In genomic region chr16:55910208-55910793, GRCm38 (mm10) we compare ENCODE assay signal across 24 mouse cellular contexts. TPM values are rescaled to one million over a fixed set of nuclear protein-coding genes. Genes with fewer than 3 reads are reported as not detected.
DNase-seq lines count a peak whose midpoint lies in the region; ATAC-seq lines count a peak whose summit lies in the region.
"Had no signal": no experiment of that assay in that cellular context is flagged by ENCODE, and none has a peak within 500 bp of the region (broad histone marks: within the 10 kb centered on the region; RNA-seq: fewer than 3 reads in every experiment).

No protein-coding gene starts in this region.

- no peak overlapping the region for H3K9ac ChIP-seq in forebrain, embryonic 15.5 days (replicated peaks)
- no peak overlapping the region for H3K9ac ChIP-seq in liver, embryonic 12.5 days
- H3K9ac ChIP-seq: forebrain, embryonic 12.5 days; intestine, embryonic 15.5 days had no signal

- no peaks in the 10 kb centered on the region for H3K4me1 ChIP-seq in forebrain, embryonic 15.5 days
- H3K4me1 ChIP-seq in forebrain, embryonic 10.5 days: no peaks in the 10 kb centered on the region
- no peaks in the 10 kb centered on the region for H3K4me1 ChIP-seq in liver, embryonic 12.5 days
- H3K4me1 ChIP-seq: forebrain, embryonic 12.5 days; intestine, embryonic 15.5 days; limb, embryonic 10.5 days had no signal

- peak; percentile 58; the same call in 1 of the 2 replicates for ATAC-seq in forebrain, embryonic 15.5 days (replicated peaks)
- 0 out of 2 replicates have a peak, but pooled peaks have one; percentile 35 for ATAC-seq in liver, embryonic 12.5 days
- ATAC-seq: CD4-positive, CD25-positive, alpha-beta regulatory T cell, adult 4 months; intestine, embryonic 15.5 days; Patski had no signal

- WGBS in forebrain, embryonic 15.5 days: 92% methylated on average over 10 of the region's 10 CpGs
- 90% methylated on average over 10 of the region's 10 CpGs for WGBS in forebrain, embryonic 10.5 days
- WGBS in liver, embryonic 12.5 days (ENCODE audit: insufficient replicate concordance): 86% methylated on average over 10 of the region's 10 CpGs

- no peak for DNase-seq in forebrain, embryonic 10.5 days (ENCODE audit: extremely low spot score, low spot score)
- DNase-seq in liver: no peak
- peak; percentile 55 for DNase-seq in kidney, adult 18-20 months
- peak; percentile 56 for DNase-seq in kidney, postnatal 10 days
- DNase-seq in lung, postnatal 10 days: no peak
- no peak for DNase-seq in urinary bladder, postnatal 4 days (ENCODE audit: low spot score in 2 of 2)
- DNase-seq: adrenal gland, postnatal 14 days; cerebellum, adult 11 months; cerebellum, postnatal 10 days; gastrocnemius, postnatal 10 days; heart, adult 18-20 months; lung, adult 2 months; lung, postnatal 36 days; retina, postnatal 1 day; right cerebral cortex, postnatal 4 days; thymus, adult 2 months had no signal

- no peaks in the 10 kb centered on the region for H3K9me3 ChIP-seq in forebrain, embryonic 15.5 days
- H3K9me3 ChIP-seq in forebrain, embryonic 10.5 days: no peaks in the 10 kb centered on the region
- H3K9me3 ChIP-seq in liver, embryonic 12.5 days (replicated peaks): no peaks in the 10 kb centered on the region
- H3K9me3 ChIP-seq: forebrain, embryonic 12.5 days; intestine, embryonic 15.5 days; limb, embryonic 10.5 days had no signal

- H3K36me3 ChIP-seq in forebrain, embryonic 15.5 days: peaks cover 51% of the 10 kb centered on the region
- H3K36me3 ChIP-seq in forebrain, embryonic 10.5 days (replicated peaks): peaks cover 96% of the 10 kb centered on the region
- peaks cover 43% of the 10 kb centered on the region for H3K36me3 ChIP-seq in liver, embryonic 12.5 days

- no peak overlapping the region for H3K4me2 ChIP-seq in forebrain, embryonic 15.5 days (replicated peaks)
- H3K4me2 ChIP-seq in liver, embryonic 12.5 days: no peak overlapping the region
- H3K4me2 ChIP-seq: forebrain, embryonic 12.5 days; intestine, embryonic 15.5 days; liver, embryonic 11.5 days had no signal

- no peak overlapping the region for H3K27ac ChIP-seq in forebrain, embryonic 15.5 days (replicated peaks)
- no peak overlapping the region for H3K27ac ChIP-seq in forebrain, embryonic 10.5 days
- H3K27ac ChIP-seq in liver, embryonic 12.5 days: no peak overlapping the region
- H3K27ac ChIP-seq: forebrain, embryonic 12.5 days; intestine, embryonic 15.5 days; limb, embryonic 10.5 days had no signal

- no peak overlapping the region for H3K4me3 ChIP-seq in forebrain, embryonic 15.5 days
- no peak overlapping the region for H3K4me3 ChIP-seq in forebrain, embryonic 10.5 days
- no peak overlapping the region for H3K4me3 ChIP-seq in liver, embryonic 12.5 days
- H3K4me3 ChIP-seq: forebrain, embryonic 12.5 days; intestine, embryonic 15.5 days; limb, embryonic 10.5 days had no signal

- H3K27me3 ChIP-seq in forebrain, embryonic 15.5 days: no peaks in the 10 kb centered on the region
- H3K27me3 ChIP-seq in forebrain, embryonic 10.5 days (ENCODE audit: poor library complexity, severe bottlenecking): no peaks in the 10 kb centered on the region
- H3K27me3 ChIP-seq in liver, embryonic 12.5 days (replicated peaks): no peaks in the 10 kb centered on the region
- H3K27me3 ChIP-seq: forebrain, embryonic 12.5 days; intestine, embryonic 15.5 days; Patski had no signal

RNA-seq across cellular contexts. Expression of gene Nxpe3, which starts 15.2 kb away (rescaled TPM):
- polyA plus RNA-seq in forebrain, embryonic 15.5 days (2015; fragmentation: Nextera tagmentation; extraction: Ambion mirVana): 1.3 and 1.5 TPM in 2 replicates
- polyA plus RNA-seq in forebrain, embryonic 10.5 days (2016; fragmentation: Nextera tagmentation; extraction: Ambion mirVana): 1.1 and 1.3 TPM in 2 replicates
- 0.57 and 0.71 TPM in 2 replicates for polyA plus RNA-seq in liver, embryonic 12.5 days (2016; fragmentation: Nextera tagmentation; extraction: Ambion mirVana)

RNA-seq across cellular contexts. Expression of gene Cep97, which starts 24.4 kb away (rescaled TPM):
- 16.3 and 17.8 TPM in 2 replicates for polyA plus RNA-seq in forebrain, embryonic 15.5 days (2015; fragmentation: Nextera tagmentation; extraction: Ambion mirVana)
- polyA plus RNA-seq in forebrain, embryonic 10.5 days (2016; fragmentation: Nextera tagmentation; extraction: Ambion mirVana): 17.4 and 18.3 TPM in 2 replicates
- polyA plus RNA-seq in liver, embryonic 12.5 days (2016; fragmentation: Nextera tagmentation; extraction: Ambion mirVana): 5.7 and 6.0 TPM in 2 replicates

RNA-seq across cellular contexts. Expression of gene Rpl24, which starts 55.8 kb away (rescaled TPM):
- polyA plus RNA-seq in forebrain, embryonic 15.5 days (2015; fragmentation: Nextera tagmentation; extraction: Ambion mirVana): 581 and 585 TPM in 2 replicates
- 761 and 771 TPM in 2 replicates for polyA plus RNA-seq in forebrain, embryonic 10.5 days (2016; fragmentation: Nextera tagmentation; extraction: Ambion mirVana)
- 638 and 654 TPM in 2 replicates for polyA plus RNA-seq in liver, embryonic 12.5 days (2016; fragmentation: Nextera tagmentation; extraction: Ambion mirVana)

Comparison
In these comparisons a context has a peak if more than half of its experiments do, and no peak if none do; other contexts are left out.
1. DNase-seq: peak in kidney, adult 18-20 months (single experiment) and kidney, postnatal 10 days (single experiment); none in forebrain, embryonic 10.5 days (single experiment), liver (single experiment), lung, postnatal 10 days (single experiment) and urinary bladder, postnatal 4 days (0 of 2).